Mouse (Mus musculus) forebrain, embryonic 15.5 days (tissue): Measurements from ENCODE around the gene Rtn1. TPM values are rescaled to one million over a fixed set of nuclear protein-coding genes. Genes with fewer than 3 reads are reported as not detected.

Experiments
- ATAC-seq: fragments of 200-750 bp; cut with Nextera tagmentation; replicated peaks from 2 replicates; pipeline ENCODE4 v1.8.0; 2017; ENCODE audit warnings: mild to moderate bottlenecking, moderate TSS enrichment, moderate library complexity
- H3K27ac ChIP-seq: fragments of 300-500 bp; sonication (generic); replicated peaks from 2 replicates; pipeline ENCODE4 v1.5.1; 2015; ENCODE audit warnings: mild to moderate bottlenecking, inconsistent platforms
- H3K27me3 ChIP-seq: fragments of 300-500 bp; sonication (generic); 2 replicates; pipeline ENCODE4 v1.6.1; 2015; ENCODE audit warnings: inconsistent platforms
- H3K36me3 ChIP-seq: fragments of 300-500 bp; sonication (generic); 2 replicates; pipeline ENCODE4 v1.6.1; 2015; ENCODE audit warnings: mild to moderate bottlenecking, inconsistent platforms
- H3K4me1 ChIP-seq: fragments of 300-500 bp; sonication (generic); 2 replicates; pipeline ENCODE4 v1.6.1; 2015; ENCODE audit warnings: inconsistent platforms
- H3K4me2 ChIP-seq: fragments of 300-500 bp; sonication (generic); replicated peaks from 2 replicates; pipeline ENCODE4 v1.6.1; 2015; ENCODE audit warnings: mild to moderate bottlenecking, inconsistent platforms
- H3K4me3 ChIP-seq: fragments of 300-500 bp; sonication (generic); 2 replicates; pipeline ENCODE4 v1.5.1; 2015; ENCODE audit warnings: mild to moderate bottlenecking, inconsistent platforms
- H3K9ac ChIP-seq: fragments of 300-500 bp; sonication (generic); replicated peaks from 2 replicates; pipeline ENCODE4 v1.6.1; 2015; ENCODE audit warnings: mild to moderate bottlenecking, inconsistent platforms
- H3K9me3 ChIP-seq: fragments of 300-500 bp; sonication (generic); 2 replicates; pipeline ENCODE4 v1.6.1; 2016; ENCODE audit warnings: inconsistent platforms
- WGBS: fragments of 180-500 bp; shearing (Covaris S2); methylation state at CpG from one replicate; pipeline ENCODE4 v1.1.7; 2015; ENCODE audit warnings: mixed read lengths; 5-methylcytosine and 5-hydroxymethylcytosine counted together
- polyA plus RNA-seq: library from polyadenylated mRNA; unstranded; fragments of >200 nt; fragmentation: Nextera tagmentation; extraction: Ambion mirVana; gene quantifications from 2 replicates; pipeline ENCODE4 v1.2.1, GENCODE M21; 2015

Rtn1 gene
- polyA plus RNA-seq, 1 experiment from 2014 or later, result 2,212 TPM

DNA sequence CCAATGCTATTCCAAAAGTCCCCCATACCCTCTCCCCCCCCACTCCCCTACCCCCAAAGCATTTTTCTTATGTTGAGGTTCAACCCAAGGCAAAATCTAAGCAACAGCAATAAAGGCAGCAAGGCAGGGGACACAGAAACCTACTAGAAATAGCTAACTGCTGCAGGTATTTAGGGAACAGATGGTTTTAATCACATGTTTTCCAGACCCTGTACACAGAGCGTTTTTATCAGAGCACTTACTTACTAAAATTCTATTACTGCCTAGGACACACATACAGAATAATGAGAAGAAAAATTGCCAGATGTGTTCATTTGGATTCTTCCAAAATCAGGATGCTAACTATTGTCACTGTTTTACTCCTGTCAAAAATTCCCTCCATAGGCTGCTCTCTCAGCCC, 61.7 kb downstream of the Rtn1 start:
- no peak overlapping the region for H3K9ac ChIP-seq
- WGBS, result 74% methylated on average over 1 of the region's 1 CpGs
- ATAC-seq, result no peak
- H3K4me3 ChIP-seq, result no peak overlapping the region
- no peaks in the 10 kb centered on the region for H3K27me3 ChIP-seq
- no peaks in the 10 kb centered on the region for H3K4me1 ChIP-seq
- no peak overlapping the region for H3K4me2 ChIP-seq
- H3K27ac ChIP-seq, result no peak overlapping the region
- H3K36me3 ChIP-seq, result no peaks in the 10 kb centered on the region
- no peaks in the 10 kb centered on the region for H3K9me3 ChIP-seq

DNA sequence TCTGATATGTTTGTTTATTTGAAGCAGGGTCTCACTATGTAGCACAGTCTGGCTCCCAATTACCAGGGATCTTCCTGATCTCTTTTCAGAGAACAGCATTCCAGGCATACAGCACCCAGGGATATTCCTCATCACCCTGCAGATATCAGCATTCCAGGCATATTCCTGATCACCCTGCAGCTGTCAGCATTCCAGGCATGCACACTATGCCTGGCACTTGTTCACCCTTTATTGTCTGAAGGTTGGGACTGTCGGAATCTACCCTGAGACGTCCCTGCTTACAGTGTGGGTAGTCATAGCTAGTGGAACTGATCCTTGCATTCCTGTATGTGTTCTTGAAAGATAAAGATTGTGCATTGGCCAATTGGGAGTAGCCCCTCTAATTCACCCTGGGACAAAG, 65.2 kb downstream of the Rtn1 start:
- WGBS, result 35% methylated on average over 2 of the region's 2 CpGs
- Histone ChIP-seq H3K9me3 (no peaks in the 10 kb centered on the region), H3K27me3 (no peaks in the 10 kb centered on the region), H3K4me1 (no peaks in the 10 kb centered on the region), H3K9ac (no peak overlapping the region), H3K4me2 (no peak overlapping the region), H3K27ac (no peak overlapping the region), H3K36me3 (no peaks in the 10 kb centered on the region), H3K4me3 (no peak overlapping the region)
- no peak for ATAC-seq

DNA sequence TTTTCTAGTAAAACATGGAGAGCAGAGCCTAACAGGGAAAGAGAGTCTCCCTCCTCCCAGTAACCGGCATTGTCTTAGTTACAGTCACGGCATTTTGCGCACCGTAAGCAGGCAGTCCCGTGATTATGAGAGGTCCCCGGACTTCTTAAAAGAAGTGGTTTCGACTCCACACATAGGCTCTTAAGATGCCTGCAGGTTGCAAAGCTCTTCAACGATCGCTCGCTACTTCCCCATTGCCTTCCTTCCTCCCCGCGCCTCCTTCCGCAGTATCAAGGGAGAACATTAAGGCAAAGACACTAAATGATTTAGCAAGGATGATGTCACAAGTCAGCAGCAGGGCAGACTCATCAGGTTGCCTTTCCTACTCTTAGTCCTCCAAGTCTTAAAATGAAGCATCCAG, 72.8 kb downstream of the Rtn1 start:
- peaks cover 8% of the 10 kb centered on the region; the same call in 1 of the 2 replicates for H3K4me1 ChIP-seq
- no peak overlapping the region for H3K27ac ChIP-seq
- no peaks in the 10 kb centered on the region for H3K9me3 ChIP-seq
- no peaks in the 10 kb centered on the region for H3K36me3 ChIP-seq
- no peak overlapping the region for H3K4me2 ChIP-seq
- no peak for ATAC-seq
- H3K9ac ChIP-seq, result no peak overlapping the region
- no peak overlapping the region for H3K4me3 ChIP-seq
- no peaks in the 10 kb centered on the region for H3K27me3 ChIP-seq
- WGBS, result 89% methylated on average over 13 of the region's 13 CpGs

DNA sequence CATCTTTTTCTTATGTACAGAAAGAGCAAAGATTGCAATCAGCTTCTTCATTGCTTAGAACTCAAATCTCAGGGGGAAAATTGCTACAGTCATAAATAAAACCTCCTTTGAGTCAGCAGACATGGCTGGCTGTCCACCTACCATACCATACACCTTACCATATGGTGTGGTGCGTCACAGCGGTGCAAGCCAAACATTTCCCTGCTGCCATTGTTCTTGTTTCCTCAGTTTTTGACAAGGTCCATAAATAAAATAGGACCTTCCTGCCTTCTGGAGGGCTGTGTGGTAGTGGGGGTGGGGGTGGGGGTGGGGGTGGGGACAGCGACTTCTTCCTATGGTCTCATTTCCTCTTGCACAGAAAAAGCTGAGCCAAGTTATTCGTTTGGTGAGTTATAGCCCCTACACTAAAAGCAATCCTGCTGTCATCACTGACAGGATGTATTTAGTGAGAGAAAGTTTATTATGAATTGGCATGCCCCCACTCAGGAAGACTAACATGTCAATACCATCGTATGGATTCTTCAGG, 76.3 kb downstream of the Rtn1 start:
- Histone ChIP-seq H3K4me3 (no peak overlapping the region), H3K27me3 (no peaks in the 10 kb centered on the region), H3K4me2 (no peak overlapping the region), H3K36me3 (no peaks in the 10 kb centered on the region), H3K27ac (peak overlapping the region; percentile 75), H3K9ac (no peak overlapping the region), H3K9me3 (no peaks in the 10 kb centered on the region), H3K4me1 (peaks cover 8% of the 10 kb centered on the region; the same call in 1 of the 2 replicates)
- ATAC-seq, result 0 out of 2 replicates have a peak, but pooled peaks have one; percentile 32
- 73% methylated on average over 5 of the region's 5 CpGs for WGBS

DNA sequence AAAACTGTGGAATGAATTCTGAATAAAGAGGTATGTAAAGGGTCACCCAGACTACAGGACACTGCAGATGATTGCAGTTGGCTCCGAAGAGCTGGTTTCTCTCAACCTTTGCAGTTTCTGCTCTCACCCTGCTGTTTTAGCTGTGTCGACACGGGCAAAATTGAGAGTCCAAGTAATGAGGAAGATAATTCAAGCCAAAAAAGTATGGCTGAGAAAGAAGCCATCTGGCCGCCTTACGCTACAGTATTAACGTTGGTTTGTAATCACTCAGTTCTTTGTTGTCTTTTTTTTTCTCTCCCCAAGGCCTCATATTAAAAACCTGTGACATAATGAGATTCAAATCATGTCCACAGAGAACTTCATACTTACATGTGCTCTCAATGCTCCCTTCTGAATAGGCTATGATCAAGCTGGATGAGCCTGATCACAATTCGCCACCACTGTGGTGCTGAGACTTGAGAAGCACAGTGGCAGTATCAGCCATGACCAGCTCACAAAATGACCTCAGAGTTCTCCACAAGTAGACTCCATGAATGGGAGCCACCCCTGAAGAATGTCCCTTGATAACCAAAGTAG, 76.9 kb downstream of the Rtn1 start:
- H3K4me1 ChIP-seq, result peaks cover 8% of the 10 kb centered on the region; the same call in 1 of the 2 replicates
- H3K9ac ChIP-seq, result no peak overlapping the region
- 40% methylated on average over 7 of the region's 7 CpGs for WGBS
- H3K4me3 ChIP-seq, result no peak overlapping the region
- ATAC-seq, result peak; percentile 76
- H3K27ac ChIP-seq, result peak overlapping the region; percentile 75
- H3K4me2 ChIP-seq, result no peak overlapping the region
- H3K27me3 ChIP-seq, result no peaks in the 10 kb centered on the region
- no peaks in the 10 kb centered on the region for H3K36me3 ChIP-seq
- no peaks in the 10 kb centered on the region for H3K9me3 ChIP-seq

DNA sequence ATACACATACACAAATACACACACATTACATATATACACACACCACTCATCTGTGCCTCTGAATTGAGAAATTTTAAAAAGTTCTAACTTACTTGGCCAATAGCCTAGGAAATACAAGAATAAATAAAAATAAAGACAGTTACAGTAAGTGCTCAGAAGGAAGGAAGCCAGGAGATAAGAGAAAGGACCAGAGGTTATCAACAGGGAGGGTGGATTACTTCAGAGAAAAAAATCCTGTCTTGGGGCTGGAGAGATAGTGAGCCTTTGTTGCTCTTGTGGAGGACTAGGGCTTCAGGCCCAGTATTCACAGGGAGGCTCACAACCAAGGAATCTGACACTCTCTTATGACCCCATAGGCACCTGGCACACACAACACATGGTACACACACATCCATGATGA, 82.8 kb downstream of the Rtn1 start:
- no peaks in the 10 kb centered on the region for H3K4me1 ChIP-seq
- H3K36me3 ChIP-seq, result no peaks in the 10 kb centered on the region
- no peak overlapping the region for H3K4me3 ChIP-seq
- H3K9ac ChIP-seq, result no peak overlapping the region
- no peaks in the 10 kb centered on the region for H3K9me3 ChIP-seq
- H3K4me2 ChIP-seq, result no peak overlapping the region
- H3K27ac ChIP-seq, result no peak overlapping the region
- ATAC-seq, result no peak
- H3K27me3 ChIP-seq, result no peaks in the 10 kb centered on the region

DNA sequence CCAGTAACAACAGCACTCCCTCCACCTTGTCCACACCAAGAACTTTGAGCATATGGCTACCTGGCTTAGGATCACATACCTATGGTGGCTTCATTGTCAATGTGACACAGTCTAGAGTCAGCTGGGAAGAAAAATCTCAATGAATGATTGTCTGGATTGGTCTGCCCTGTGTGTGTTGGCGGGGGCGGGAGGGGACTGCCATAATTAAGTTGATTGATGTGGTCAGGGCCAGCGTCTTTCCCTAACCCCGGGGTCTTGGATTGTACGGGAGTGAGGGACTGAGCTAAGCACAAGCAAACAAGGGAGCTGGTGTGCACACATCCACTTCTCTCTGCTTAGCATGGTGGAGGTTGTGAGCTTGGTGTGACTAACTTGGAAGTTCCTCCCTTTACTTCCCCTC, 83.8 kb downstream of the Rtn1 start:
- 45% methylated on average over 5 of the region's 5 CpGs for WGBS
- no peak overlapping the region for H3K4me3 ChIP-seq
- H3K27ac ChIP-seq, result no peak overlapping the region
- no peaks in the 10 kb centered on the region for H3K36me3 ChIP-seq
- no peaks in the 10 kb centered on the region for H3K9me3 ChIP-seq
- H3K4me1 ChIP-seq, result no peaks in the 10 kb centered on the region
- no peak overlapping the region for H3K4me2 ChIP-seq
- no peak overlapping the region for H3K9ac ChIP-seq
- no peaks in the 10 kb centered on the region for H3K27me3 ChIP-seq
- no peak for ATAC-seq

DNA sequence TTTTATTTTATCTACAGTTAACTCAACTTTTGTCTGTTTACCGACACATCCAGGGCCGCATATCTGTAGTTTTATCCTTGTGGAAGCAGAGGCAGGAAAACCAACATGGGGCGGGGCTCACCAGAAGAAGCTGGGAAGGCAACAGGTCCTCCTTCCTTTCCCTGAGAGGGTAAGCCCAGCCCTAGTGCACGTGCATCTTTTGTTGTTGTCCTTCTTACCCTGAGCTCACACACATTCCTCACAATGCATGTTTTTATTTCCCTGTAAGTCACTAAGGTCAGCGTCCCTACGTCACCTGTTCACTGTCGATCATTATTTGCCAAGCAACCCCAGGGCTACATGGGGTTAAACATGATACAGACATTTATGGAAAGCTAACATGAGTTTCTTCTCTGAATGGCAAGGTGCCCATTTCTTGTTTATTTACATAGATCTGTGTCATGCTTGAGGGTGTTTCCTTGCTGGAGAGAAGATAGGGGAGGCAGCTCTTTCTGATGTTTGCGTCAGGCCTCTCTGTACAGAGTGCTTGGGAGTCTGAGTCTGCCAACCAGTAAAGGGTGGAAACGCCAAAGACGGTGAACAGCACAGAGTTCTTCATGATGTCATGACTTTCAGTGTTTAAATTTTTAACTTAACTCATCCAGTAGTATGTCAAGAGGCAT, 84.5 kb downstream of the Rtn1 start:
- Histone ChIP-seq H3K9me3 (no peaks in the 10 kb centered on the region), H3K4me3 (no peak overlapping the region), H3K4me1 (no peaks in the 10 kb centered on the region), H3K36me3 (no peaks in the 10 kb centered on the region), H3K9ac (no peak overlapping the region), H3K27me3 (no peaks in the 10 kb centered on the region), H3K4me2 (no peak overlapping the region), H3K27ac (no peak overlapping the region)
- 88% methylated on average over 10 of the region's 10 CpGs for WGBS
- ATAC-seq, result no peak

DNA sequence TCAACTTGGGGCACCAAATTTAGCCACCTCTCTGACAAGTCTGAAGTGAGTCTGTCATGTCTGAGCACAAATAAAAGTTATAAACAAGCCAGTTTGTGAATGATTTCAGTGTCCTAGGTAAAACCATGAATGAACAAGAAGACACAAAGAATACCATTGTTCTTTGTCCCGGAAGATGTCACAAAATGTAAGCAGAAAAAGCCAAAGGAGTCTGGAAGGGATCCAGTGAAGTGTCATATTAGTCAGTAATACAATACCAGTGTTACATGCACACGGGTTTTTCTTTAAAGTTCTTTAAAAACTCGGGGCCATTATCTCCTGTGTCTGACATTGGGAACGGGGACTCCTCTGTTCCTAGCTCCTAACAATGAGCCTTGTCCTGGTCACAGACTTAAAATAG, 85.1 kb downstream of the Rtn1 start:
- Histone ChIP-seq H3K4me1 (no peaks in the 10 kb centered on the region), H3K27ac (no peak overlapping the region), H3K27me3 (no peaks in the 10 kb centered on the region), H3K4me3 (no peak overlapping the region), H3K9me3 (no peaks in the 10 kb centered on the region), H3K9ac (no peak overlapping the region), H3K4me2 (no peak overlapping the region), H3K36me3 (no peaks in the 10 kb centered on the region)
- no peak for ATAC-seq
- 43% methylated on average over 4 of the region's 4 CpGs for WGBS

DNA sequence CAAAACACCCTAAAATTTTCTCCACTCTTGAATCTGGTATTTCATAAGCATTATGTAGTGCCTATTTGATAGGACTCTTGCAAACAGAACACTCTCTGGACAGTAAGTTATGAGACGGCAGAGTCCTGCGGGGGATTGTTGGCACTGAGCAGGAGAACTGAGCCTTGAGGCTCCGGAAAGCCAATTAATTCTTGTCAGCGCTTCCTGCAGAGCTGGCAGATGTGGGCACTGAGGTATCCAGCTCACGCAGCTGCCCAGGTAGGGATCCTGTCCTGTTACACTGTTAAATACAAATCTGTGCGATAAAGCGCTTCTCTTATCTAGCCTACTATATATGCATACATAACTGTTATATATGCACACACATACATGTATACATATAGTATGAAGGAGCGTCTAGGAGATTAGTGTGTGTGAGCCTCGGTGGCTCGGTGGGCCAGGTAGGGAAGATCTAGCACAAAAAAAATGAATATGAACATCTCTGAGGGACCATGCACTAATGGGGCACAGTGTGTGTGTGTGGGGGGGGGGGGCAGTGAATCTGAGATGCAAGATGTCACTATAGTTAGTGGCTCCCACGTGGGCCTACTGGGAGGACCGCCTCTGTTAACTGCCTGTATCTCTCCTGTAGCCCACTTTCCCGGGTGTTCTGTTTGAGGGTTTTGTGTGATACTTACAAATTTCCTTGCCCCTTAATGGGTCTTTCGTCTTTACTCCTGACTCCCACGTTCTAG, 93.0 kb downstream of the Rtn1 start:
- Histone ChIP-seq H3K4me2 (no peak overlapping the region), H3K27ac (no peak overlapping the region), H3K4me1 (no peaks in the 10 kb centered on the region), H3K4me3 (no peak overlapping the region), H3K9me3 (no peaks in the 10 kb centered on the region), H3K27me3 (no peaks in the 10 kb centered on the region), H3K9ac (no peak overlapping the region), H3K36me3 (no peaks in the 10 kb centered on the region)
- WGBS, result 73% methylated on average over 15 of the region's 15 CpGs
- no peak for ATAC-seq

DNA sequence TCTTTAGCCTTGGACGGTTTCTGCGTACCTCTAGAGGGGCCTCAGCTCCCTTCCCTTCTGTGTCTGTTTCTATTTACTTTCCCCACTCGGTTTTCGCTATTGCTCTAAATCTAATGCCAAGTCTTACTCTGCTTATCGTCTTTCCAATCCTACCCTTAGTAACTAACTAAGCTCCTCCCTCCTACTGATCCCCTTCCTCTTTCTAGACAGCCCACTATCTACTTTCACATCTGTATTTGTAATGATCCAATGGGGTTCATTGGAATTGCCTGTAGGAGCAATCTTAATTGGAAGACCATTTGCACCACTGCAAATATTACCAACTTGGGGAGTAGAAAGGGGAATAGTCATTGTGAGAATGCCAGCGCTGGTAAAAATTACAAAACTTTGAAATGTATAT, 98.0 kb downstream of the Rtn1 start:
- Histone ChIP-seq H3K9me3 (no peaks in the 10 kb centered on the region), H3K27me3 (no peaks in the 10 kb centered on the region), H3K9ac (no peak overlapping the region), H3K36me3 (no peaks in the 10 kb centered on the region), H3K4me1 (no peaks in the 10 kb centered on the region), H3K4me3 (no peak overlapping the region), H3K4me2 (no peak overlapping the region), H3K27ac (no peak overlapping the region)
- ATAC-seq, result no peak
- 88% methylated on average over 6 of the region's 6 CpGs for WGBS

DNA sequence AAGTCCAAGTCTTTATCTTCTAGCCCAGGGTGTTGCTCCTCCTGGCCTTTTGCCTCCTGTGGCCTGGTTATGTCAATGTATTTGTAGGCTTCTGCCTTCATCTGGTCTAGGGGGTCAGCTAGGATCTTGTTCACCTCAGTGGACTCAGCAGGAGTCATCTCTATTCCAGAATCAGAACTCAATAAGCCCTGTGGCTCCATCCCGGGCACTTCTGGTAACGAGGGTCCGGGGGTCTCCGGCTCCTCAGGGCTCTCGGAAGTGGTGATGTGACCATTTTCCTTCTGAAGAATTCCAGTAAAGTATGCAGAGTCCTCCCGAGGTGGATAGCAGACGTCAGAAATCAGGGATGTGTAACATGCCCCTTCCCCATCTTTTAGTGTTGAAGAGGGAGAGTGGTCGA, 100.3 kb downstream of the Rtn1 start:
- no peak overlapping the region for H3K4me2 ChIP-seq
- H3K27ac ChIP-seq, result no peak overlapping the region
- H3K9ac ChIP-seq, result no peak overlapping the region
- H3K9me3 ChIP-seq, result no peaks in the 10 kb centered on the region
- 81% methylated on average over 8 of the region's 8 CpGs for WGBS
- H3K27me3 ChIP-seq, result no peaks in the 10 kb centered on the region
- H3K4me3 ChIP-seq, result no peak overlapping the region
- ATAC-seq, result no peak
- no peaks in the 10 kb centered on the region for H3K36me3 ChIP-seq
- peaks cover 17% of the 10 kb centered on the region for H3K4me1 ChIP-seq
